Mouse (Mus musculus): ENCODE results near the gene Pou5f2.

Gene Pou5f2

GRCm38 (mm10) chr13:78024683-78025294, at the start of gene Pou5f2:
Gene Pou5f2, plus strand, starts transcription at chr13:78024902.
- peak; percentile 31 for DNase-seq (ENCODE audit: low read depth)

- no peak for DNase-seq (ENCODE audit: low read depth)
Measured at GRCm38 (mm10) chr13:77976248-77976647, 48.5 kb upstream of the Pou5f2 start.

- no peak for DNase-seq (ENCODE audit: low read depth)
Measured at GRCm38 (mm10) chr13:77977121-77977520, 47.6 kb upstream of the Pou5f2 start.

- DNase-seq (ENCODE audit: low read depth) = peak; percentile 37
Measured at GRCm38 (mm10) chr13:77982105-77982851, 42.4 kb upstream of the Pou5f2 start.

- no peak for DNase-seq (ENCODE audit: low read depth)
Measured at GRCm38 (mm10) chr13:77982852-77983202, 41.9 kb upstream of the Pou5f2 start.

- no peak for DNase-seq (ENCODE audit: low read depth)
Measured at GRCm38 (mm10) chr13:77991189-77991886, 33.4 kb upstream of the Pou5f2 start.

- no peak for DNase-seq (ENCODE audit: low read depth)
Measured at GRCm38 (mm10) chr13:78004649-78005048, 20.1 kb upstream of the Pou5f2 start.

- no peak for DNase-seq (ENCODE audit: low read depth)
Measured at GRCm38 (mm10) chr13:78005344-78005743, 19.4 kb upstream of the Pou5f2 start.

GRCm38 (mm10) chr13:78010176-78010575, 14.5 kb upstream of the Pou5f2 start:
- no peak for DNase-seq (ENCODE audit: low read depth)

GRCm38 (mm10) chr13:78032821-78033220, 8.1 kb downstream of the Pou5f2 start:
- DNase-seq (ENCODE audit: low read depth) = no peak

- no peak for DNase-seq (ENCODE audit: low read depth)
Measured at GRCm38 (mm10) chr13:78037203-78037602, 12.5 kb downstream of the Pou5f2 start.

- no peak for DNase-seq (ENCODE audit: low read depth)
Measured at GRCm38 (mm10) chr13:78043203-78043602, 18.5 kb downstream of the Pou5f2 start.

GRCm38 (mm10) chr13:78045116-78045515, 20.4 kb downstream of the Pou5f2 start:
- no peak for DNase-seq (ENCODE audit: low read depth)

Measured in induced T-regulatory cell, adult 2 months (primary cell).